Mouse (Mus musculus) intestine, embryonic 16.5 days (tissue): Measurements from ENCODE around the gene Narf. TPM values are rescaled to one million over a fixed set of nuclear protein-coding genes. Genes with fewer than 3 reads are reported as not detected.

Experiments used
- polyA plus RNA-seq: library from polyadenylated mRNA; unstranded; fragments of >200 nt; fragmentation: Nextera tagmentation; extraction: Ambion mirVana; gene quantifications from 2 replicates; pipeline ENCODE4 v1.2.1, GENCODE M21; 2015

Narf gene
- polyA plus RNA-seq, 1 experiment from 2014 or later: 52.6 TPM

Other genes with a start within 250 kb of the Narf start
- 93.9 and 97.7 TPM in 2 replicates for gene Csnk1d, start 245.9 kb upstream of the Narf start, polyA plus RNA-seq
- 6.7 and 7.9 TPM in 2 replicates for gene Cd7, start 197.8 kb upstream of the Narf start, polyA plus RNA-seq
- gene Sectm1b, start 173.7 kb upstream of the Narf start, polyA plus RNA-seq: 0.93 and 2.6 TPM in 2 replicates
- gene Sectm1a, start 156.0 kb upstream of the Narf start, polyA plus RNA-seq: 7.0 and 10.4 TPM in 2 replicates
- not detected in 2 replicates for gene Tex19.2, start 118.6 kb upstream of the Narf start, polyA plus RNA-seq
- gene Tex19.1, start 91.1 kb upstream of the Narf start, polyA plus RNA-seq: not detected in 2 replicates
- gene Uts2r, start 77.0 kb upstream of the Narf start, polyA plus RNA-seq: not detected in 2 replicates
- gene Hexdc, start 32.8 kb upstream of the Narf start, polyA plus RNA-seq: 9.7 and 10.1 TPM in 2 replicates
- gene Ogfod3, start 32.5 kb upstream of the Narf start, polyA plus RNA-seq: 31.2 and 32.0 TPM in 2 replicates
- gene Cybc1, start 7.9 kb upstream of the Narf start, polyA plus RNA-seq: 33.8 and 36.5 TPM in 2 replicates
- 4.4 and 4.6 TPM in 2 replicates for gene Foxk2, start 22.7 kb downstream of the Narf start, polyA plus RNA-seq
- gene Wdr45b, start 117.2 kb downstream of the Narf start, polyA plus RNA-seq: 76.7 and 80.6 TPM in 2 replicates
- gene Rab40b, start 151.0 kb downstream of the Narf start, polyA plus RNA-seq: 5.0 and 5.1 TPM in 2 replicates
- 3.8 and 5.3 TPM in 2 replicates for gene Fn3krp, start 184.1 kb downstream of the Narf start, polyA plus RNA-seq
- 1.6 and 1.8 TPM in 2 replicates for gene Fn3k, start 197.7 kb downstream of the Narf start, polyA plus RNA-seq
- 35.3 and 36.7 TPM in 2 replicates for gene Tbcd, start 214.7 kb downstream of the Narf start, polyA plus RNA-seq